Mouse (Mus musculus) cerebellum, adult 2 months (tissue): Measurements from ENCODE around the gene Slc25a38.

Experiments used
- CTCF ChIP-seq: fragments of 200-500 bp; IDR thresholded peaks from 2 replicates; pipeline ENCODE4 v1.5.1; 2011; ENCODE audit warnings: low read depth, mild to moderate bottlenecking, control low read depth, low read length, moderate library complexity, borderline replicate concordance; ENCODE audit not compliant: insufficient read depth
- POLR2A ChIP-seq: fragments of 200-500 bp; IDR thresholded peaks from 2 replicates; pipeline ENCODE4 v1.6.1; 2011; ENCODE audit warnings: low read length, control low read depth, borderline replicate concordance; ENCODE audit not compliant: insufficient read depth

- TF ChIP-seq CTCF: no peak
- no peak for TF ChIP-seq POLR2A
Observed at GRCm38 (mm10) chr9:120167826-120168225, 57.7 kb downstream of the Slc25a38 start.
